Mouse (Mus musculus) layer of hippocampus, adult 8-10 months (tissue): Measurements from ENCODE around the gene Ugt1a9. TPM values are rescaled to one million over a fixed set of nuclear protein-coding genes. Genes with fewer than 3 reads are reported as not detected.
"Not testable (repeated sequence)": the region's sequence is repeated elsewhere in the genome, so short reads cannot be mapped to it uniquely, and the experiment has no call there.

Source experiments
- DNase-seq, 2 experiments: peaks; one replicate each; pipeline ENCODE4 v3.0.0; 2022; ENCODE audit warnings: low spot score in 2 of 2
- total RNA-seq, 4 experiments: library from RNA; stranded (reverse); gene quantifications; 2 replicates each; pipeline ENCODE4 v1.2.4; 2022

Ugt1a9 gene
- total RNA-seq, 4 experiments from 2014 or later, result not detected

GRCm38 (mm10) chr1:88105656-88106055 is 35.1 kb downstream of the Ugt1a9 start:
- no peak for DNase-seq

- not testable (repeated sequence) for DNase-seq
Observed at GRCm38 (mm10) chr1:88109027-88109557, 38.5 kb downstream of the Ugt1a9 start.

GRCm38 (mm10) chr1:88109604-88110003 is 39.0 kb downstream of the Ugt1a9 start:
- DNase-seq, result not testable (repeated sequence)

GRCm38 (mm10) chr1:88112769-88113168 is 42.2 kb downstream of the Ugt1a9 start:
- not testable (repeated sequence) for DNase-seq

- not testable (repeated sequence) for DNase-seq
Observed at GRCm38 (mm10) chr1:88120550-88120949, 50.0 kb downstream of the Ugt1a9 start.

- DNase-seq, result not testable (repeated sequence)
Observed at GRCm38 (mm10) chr1:88121521-88121920, 50.9 kb downstream of the Ugt1a9 start.

- not testable (repeated sequence) for DNase-seq
Observed at GRCm38 (mm10) chr1:88125827-88126360, 55.3 kb downstream of the Ugt1a9 start.

GRCm38 (mm10) chr1:88129091-88129490 is 58.5 kb downstream of the Ugt1a9 start:
- DNase-seq, result not testable (repeated sequence)

- not testable (repeated sequence) for DNase-seq
Observed at GRCm38 (mm10) chr1:88130223-88130622, 59.6 kb downstream of the Ugt1a9 start.

GRCm38 (mm10) chr1:88133908-88134456 is 63.4 kb downstream of the Ugt1a9 start:
- DNase-seq, result no peak

- peak in 1 of 2 experiments; percentile 14 for DNase-seq
Observed at GRCm38 (mm10) chr1:88134457-88135011, 63.9 kb downstream of the Ugt1a9 start, which contains the start of gene Ugt1a6a. TSS of gene Ugt1a6a (plus strand) at chr1:88134809.

GRCm38 (mm10) chr1:88135229-88135904 is 64.8 kb downstream of the Ugt1a9 start:
- not testable (repeated sequence) for DNase-seq

- no peak for DNase-seq
Observed at GRCm38 (mm10) chr1:88136646-88137045, 66.0 kb downstream of the Ugt1a9 start.

GRCm38 (mm10) chr1:88137264-88137663 is 66.7 kb downstream of the Ugt1a9 start:
- DNase-seq, result no peak

- DNase-seq, result no peak
Observed at GRCm38 (mm10) chr1:88138145-88138544, 67.5 kb downstream of the Ugt1a9 start.

GRCm38 (mm10) chr1:88140492-88140891 is 69.9 kb downstream of the Ugt1a9 start:
- not testable (repeated sequence) for DNase-seq

- peak; percentile 8 to 27 for DNase-seq
Observed at GRCm38 (mm10) chr1:88143966-88144675, 73.5 kb downstream of the Ugt1a9 start.

GRCm38 (mm10) chr1:88145278-88145677 is 74.7 kb downstream of the Ugt1a9 start:
- not testable (repeated sequence) for DNase-seq

- DNase-seq, result not testable (repeated sequence)
Observed at GRCm38 (mm10) chr1:88150133-88150532, 79.5 kb downstream of the Ugt1a9 start.

- no peak for DNase-seq
Observed at GRCm38 (mm10) chr1:88158430-88158829, 87.8 kb downstream of the Ugt1a9 start.

GRCm38 (mm10) chr1:88165711-88166110 is 95.1 kb downstream of the Ugt1a9 start, which contains the start of gene Ugt1a5:
TSS of gene Ugt1a5 (plus strand) at chr1:88166012.
- DNase-seq, result no peak
